Mouse (Mus musculus): ENCODE measurements around the gene Psg16. TPM values are rescaled to one million over a fixed set of nuclear protein-coding genes. Genes with fewer than 3 reads are reported as not detected.

The Psg16 gene
- polyA plus RNA-seq, 1 experiment from 2014 or later: 0.02 TPM

Other genes starting within 250 kb of the Psg16 start
- gene Prkd2, start 231.1 kb upstream of the Psg16 start, polyA plus RNA-seq (2016; fragmentation: Nextera tagmentation; extraction: Ambion mirVana): 11.1 and 11.8 TPM in 2 replicates
- 1.9 and 2.2 TPM in 2 replicates for gene Dact3, start 198.7 kb upstream of the Psg16 start, polyA plus RNA-seq (2016; fragmentation: Nextera tagmentation; extraction: Ambion mirVana)
- gene Gng8, start 182.3 kb upstream of the Psg16 start, polyA plus RNA-seq (2016; fragmentation: Nextera tagmentation; extraction: Ambion mirVana): 5.4 and 8.5 TPM in 2 replicates
- gene Ptgir, start 167.6 kb upstream of the Psg16 start, polyA plus RNA-seq (2016; fragmentation: Nextera tagmentation; extraction: Ambion mirVana): 0.17 and 0.56 TPM in 2 replicates
- 174 and 180 TPM in 2 replicates for gene Calm3, start 149.9 kb upstream of the Psg16 start, polyA plus RNA-seq (2016; fragmentation: Nextera tagmentation; extraction: Ambion mirVana)
- gene Pnmal2, start 129.4 kb upstream of the Psg16 start, polyA plus RNA-seq (2016; fragmentation: Nextera tagmentation; extraction: Ambion mirVana): 4.1 and 11.7 TPM in 2 replicates
- gene Pnmal1, start 114.4 kb upstream of the Psg16 start, polyA plus RNA-seq (2016; fragmentation: Nextera tagmentation; extraction: Ambion mirVana): 9.8 and 17.4 TPM in 2 replicates
- 1.3 TPM in 2 replicates for gene Gm42372, start 91.0 kb upstream of the Psg16 start, polyA plus RNA-seq (2016; fragmentation: Nextera tagmentation; extraction: Ambion mirVana)
- 8.7 and 9.0 TPM in 2 replicates for gene Ccdc8, start 81.3 kb upstream of the Psg16 start, polyA plus RNA-seq (2016; fragmentation: Nextera tagmentation; extraction: Ambion mirVana)
- gene Ppp5c, start 46.1 kb upstream of the Psg16 start, polyA plus RNA-seq (2016; fragmentation: Nextera tagmentation; extraction: Ambion mirVana): 135 and 142 TPM in 2 replicates
- 4.3 and 5.1 TPM in 2 replicates for gene Hif3a, start 11.6 kb upstream of the Psg16 start, polyA plus RNA-seq (2016; fragmentation: Nextera tagmentation; extraction: Ambion mirVana)
- not detected in 2 replicates for gene Ceacam3, start 76.2 kb downstream of the Psg16 start, polyA plus RNA-seq (2016; fragmentation: Nextera tagmentation; extraction: Ambion mirVana)
- not detected in 2 replicates for gene Psg29, start 129.4 kb downstream of the Psg16 start, polyA plus RNA-seq (2016; fragmentation: Nextera tagmentation; extraction: Ambion mirVana)